Mouse (Mus musculus): Measurements from ENCODE around the gene Ms4a13. TPM values are rescaled to one million over a fixed set of nuclear protein-coding genes. Genes with fewer than 3 reads are reported as not detected.
"Not testable (repeated sequence)": the region's sequence is repeated elsewhere in the genome, so short reads cannot be mapped to it uniquely, and the experiment has no call there.

The Ms4a13 gene
- not detected in 2 replicates for polyA plus RNA-seq (2015; fragmentation: Nextera tagmentation; extraction: Ambion mirVana)

- no peak within 1 kb of the TSS for H3K4me3 ChIP-seq
- WGBS, result 59% methylated on average over 12 of the region's 12 CpGs
- H3K9me3 ChIP-seq (replicated peaks), result no peaks in the 10 kb centered on the region
- no peak within 1 kb of the TSS for H3K9ac ChIP-seq
- no peak within 1 kb of the TSS for H3K27ac ChIP-seq
- H3K4me2 ChIP-seq, result no peak within 1 kb of the TSS
- H3K4me1 ChIP-seq (replicated peaks), result no peaks in the 10 kb centered on the region
- no peak for ATAC-seq (replicated peaks; ENCODE audit: insufficient number of reproducible peaks, insufficient read depth, low FRiP score, low read depth)
- no peaks in the 10 kb centered on the region for H3K36me3 ChIP-seq
- H3K27me3 ChIP-seq, result no peaks in the 10 kb centered on the region
Measured at GRCm38 (mm10) chr19:11196546-11196945, at the start of gene Ms4a13. Gene Ms4a13 (minus strand): TSS chr19:11196737.

- Histone ChIP-seq H3K27me3 (no peaks in the 10 kb centered on the region), H3K27ac (no peak overlapping the region), H3K9ac (no peak overlapping the region), H3K36me3 (no peaks in the 10 kb centered on the region), H3K4me1 (replicated peaks) (no peaks in the 10 kb centered on the region), H3K4me3 (no peak overlapping the region), H3K4me2 (no peak overlapping the region), H3K9me3 (replicated peaks) (no peaks in the 10 kb centered on the region)
- no peak for ATAC-seq (replicated peaks; ENCODE audit: insufficient number of reproducible peaks, insufficient read depth, low FRiP score, low read depth)
Measured at GRCm38 (mm10) chr19:11244230-11244629, 47.7 kb upstream of the Ms4a13 start.

- Histone ChIP-seq H3K27ac (no peak overlapping the region), H3K36me3 (no peaks in the 10 kb centered on the region), H3K4me2 (no peak overlapping the region), H3K4me1 (replicated peaks) (no peaks in the 10 kb centered on the region), H3K27me3 (no peaks in the 10 kb centered on the region), H3K9me3 (replicated peaks) (no peaks in the 10 kb centered on the region), H3K4me3 (no peak overlapping the region), H3K9ac (no peak overlapping the region)
- WGBS, result 62% methylated on average over 5 of the region's 5 CpGs
- ATAC-seq (replicated peaks; ENCODE audit: insufficient number of reproducible peaks, insufficient read depth, low FRiP score, low read depth), result no peak
Measured at GRCm38 (mm10) chr19:11242560-11242959, 46.0 kb upstream of the Ms4a13 start.

GRCm38 (mm10) chr19:11235820-11236219, 39.3 kb upstream of the Ms4a13 start:
- no peak overlapping the region for H3K9ac ChIP-seq
- H3K27me3 ChIP-seq, result no peaks in the 10 kb centered on the region
- no peaks in the 10 kb centered on the region for H3K9me3 ChIP-seq (replicated peaks)
- no peak overlapping the region for H3K4me3 ChIP-seq
- H3K27ac ChIP-seq, result no peak overlapping the region
- no peaks in the 10 kb centered on the region for H3K36me3 ChIP-seq
- H3K4me2 ChIP-seq, result no peak overlapping the region
- H3K4me1 ChIP-seq (replicated peaks), result no peaks in the 10 kb centered on the region
- no peak for ATAC-seq (replicated peaks; ENCODE audit: insufficient number of reproducible peaks, insufficient read depth, low FRiP score, low read depth)

GRCm38 (mm10) chr19:11234921-11235735, 38.6 kb upstream of the Ms4a13 start:
- 59% methylated on average over 5 of the region's 5 CpGs for WGBS
- Histone ChIP-seq H3K27ac (no peak overlapping the region), H3K9me3 (replicated peaks) (no peaks in the 10 kb centered on the region), H3K4me1 (replicated peaks) (no peaks in the 10 kb centered on the region), H3K4me2 (no peak overlapping the region), H3K27me3 (no peaks in the 10 kb centered on the region), H3K9ac (no peak overlapping the region), H3K4me3 (no peak overlapping the region), H3K36me3 (no peaks in the 10 kb centered on the region)
- no peak for ATAC-seq (replicated peaks; ENCODE audit: insufficient number of reproducible peaks, insufficient read depth, low FRiP score, low read depth)

- no peaks in the 10 kb centered on the region for H3K9me3 ChIP-seq (replicated peaks)
- no peaks in the 10 kb centered on the region for H3K27me3 ChIP-seq
- WGBS, result 68% methylated on average over 5 of the region's 5 CpGs
- H3K9ac ChIP-seq, result no peak overlapping the region
- no peaks in the 10 kb centered on the region for H3K36me3 ChIP-seq
- no peaks in the 10 kb centered on the region for H3K4me1 ChIP-seq (replicated peaks)
- no peak overlapping the region for H3K4me3 ChIP-seq
- H3K4me2 ChIP-seq, result no peak overlapping the region
- no peak overlapping the region for H3K27ac ChIP-seq
- no peak for ATAC-seq (replicated peaks; ENCODE audit: insufficient number of reproducible peaks, insufficient read depth, low FRiP score, low read depth)
Measured at GRCm38 (mm10) chr19:11234244-11234643, 37.7 kb upstream of the Ms4a13 start.

- H3K36me3 ChIP-seq, result no peaks in the 10 kb centered on the region
- H3K9ac ChIP-seq, result no peak within 1 kb of the TSS
- H3K4me3 ChIP-seq, result no peak within 1 kb of the TSS
- 65% methylated on average over 5 of the region's 5 CpGs for WGBS
- H3K4me1 ChIP-seq (replicated peaks), result no peaks in the 10 kb centered on the region
- no peaks in the 10 kb centered on the region for H3K27me3 ChIP-seq
- ATAC-seq (replicated peaks; ENCODE audit: insufficient number of reproducible peaks, insufficient read depth, low FRiP score, low read depth), result no peak
- H3K27ac ChIP-seq, result no peak within 1 kb of the TSS
- no peak within 1 kb of the TSS for H3K4me2 ChIP-seq
- no peaks in the 10 kb centered on the region for H3K9me3 ChIP-seq (replicated peaks)
Measured at GRCm38 (mm10) chr19:11232348-11232747, 35.8 kb upstream of the Ms4a13 start, which contains the start of gene Ms4a12. Gene Ms4a12 (minus strand): TSS chr19:11232448.

GRCm38 (mm10) chr19:11192552-11192951, 4.0 kb downstream of the Ms4a13 start:
- Histone ChIP-seq H3K27ac (no peak overlapping the region), H3K27me3 (no peaks in the 10 kb centered on the region), H3K36me3 (no peaks in the 10 kb centered on the region), H3K9me3 (replicated peaks) (no peaks in the 10 kb centered on the region), H3K4me1 (replicated peaks) (no peaks in the 10 kb centered on the region), H3K4me2 (no peak overlapping the region), H3K4me3 (no peak overlapping the region), H3K9ac (no peak overlapping the region)
- ATAC-seq (replicated peaks; ENCODE audit: insufficient number of reproducible peaks, insufficient read depth, low FRiP score, low read depth), result no peak
- 45% methylated on average over 1 of the region's 1 CpGs for WGBS

- Histone ChIP-seq H3K9me3 (replicated peaks) (no peaks in the 10 kb centered on the region), H3K9ac (no peak overlapping the region), H3K27me3 (no peaks in the 10 kb centered on the region), H3K27ac (no peak overlapping the region), H3K4me1 (replicated peaks) (no peaks in the 10 kb centered on the region), H3K36me3 (no peaks in the 10 kb centered on the region), H3K4me3 (no peak overlapping the region), H3K4me2 (no peak overlapping the region)
- ATAC-seq (replicated peaks; ENCODE audit: insufficient number of reproducible peaks, insufficient read depth, low FRiP score, low read depth), result no peak
- 17% methylated on average over 5 of the region's 5 CpGs for WGBS
Measured at GRCm38 (mm10) chr19:11184121-11184520, 12.4 kb downstream of the Ms4a13 start.

- H3K36me3 ChIP-seq, result no peaks in the 10 kb centered on the region
- 68% methylated on average over 2 of the region's 2 CpGs for WGBS
Measured at GRCm38 (mm10) chr19:11177464-11177863, 19.1 kb downstream of the Ms4a13 start.

GRCm38 (mm10) chr19:11165172-11165571, 31.4 kb downstream of the Ms4a13 start, which contains the start of gene 1700025F22Rik:
Gene 1700025F22Rik (minus strand): TSS chr19:11165320.
- Histone ChIP-seq H3K27me3 (no peaks in the 10 kb centered on the region), H3K9ac (no peak within 1 kb of the TSS), H3K9me3 (replicated peaks) (no peaks in the 10 kb centered on the region), H3K4me2 (no peak within 1 kb of the TSS), H3K4me1 (replicated peaks) (no peaks in the 10 kb centered on the region), H3K27ac (no peak within 1 kb of the TSS), H3K36me3 (no peaks in the 10 kb centered on the region), H3K4me3 (no peak within 1 kb of the TSS)
- no peak for ATAC-seq (replicated peaks; ENCODE audit: insufficient number of reproducible peaks, insufficient read depth, low FRiP score, low read depth)
- WGBS, result 28% methylated on average over 10 of the region's 10 CpGs

More at GRCm38 (mm10) chr19:11177464-11177863, 19.1 kb downstream of the Ms4a13 start:
- ATAC-seq (replicated peaks; ENCODE audit: insufficient number of reproducible peaks, insufficient read depth, low FRiP score, low read depth), result no peak
- Histone ChIP-seq H3K9me3 (replicated peaks) (no peaks in the 10 kb centered on the region), H3K4me2 (no peak overlapping the region), H3K4me1 (replicated peaks) (no peaks in the 10 kb centered on the region), H3K4me3 (no peak overlapping the region), H3K27ac (no peak overlapping the region), H3K9ac (no peak overlapping the region), H3K27me3 (no peaks in the 10 kb centered on the region)

GRCm38 (mm10) chr19:11157890-11158289, 38.6 kb downstream of the Ms4a13 start:
- not testable (repeated sequence) for H3K4me2 ChIP-seq; H3K9ac ChIP-seq; ATAC-seq (replicated peaks; ENCODE audit: insufficient number of reproducible peaks, insufficient read depth, low FRiP score, low read depth); H3K36me3 ChIP-seq; H3K27me3 ChIP-seq; H3K4me3 ChIP-seq; H3K9me3 ChIP-seq (replicated peaks); H3K27ac ChIP-seq; H3K4me1 ChIP-seq (replicated peaks)
- WGBS, result 80% methylated on average over 5 of the region's 6 CpGs

Data from heart, embryonic 15.5 days (tissue).